Mouse (Mus musculus) limb, embryonic 11.5 days (tissue): ENCODE measurements around the gene Acsl1. TPM values are rescaled to one million over a fixed set of nuclear protein-coding genes. Genes with fewer than 3 reads are reported as not detected.

Source experiments
- ATAC-seq: fragments of 200-750 bp; cut with Nextera tagmentation; 2 replicates; pipeline ENCODE4 v1.8.0; 2017; ENCODE audit warnings: low read depth; ENCODE audit not compliant: insufficient number of reproducible peaks, low FRiP score, low TSS enrichment
- DNase-seq: peaks from one replicate; pipeline ENCODE4 v3.0.0-alpha.2; 2015; ENCODE audit warnings: low spot score
- H3K27ac ChIP-seq: fragments of 300-500 bp; sonication (generic); replicated peaks from 2 replicates; pipeline ENCODE4 v1.5.1; 2014; ENCODE audit warnings: low read depth, mild to moderate bottlenecking, low read length
- H3K27me3 ChIP-seq: fragments of 300-500 bp; sonication (generic); 2 replicates; pipeline ENCODE4 v1.6.1; 2014; ENCODE audit warnings: mild to moderate bottlenecking, low read length, mixed read lengths; ENCODE audit not compliant: control insufficient read depth, insufficient read depth
- H3K36me3 ChIP-seq: fragments of 300-500 bp; sonication (generic); 2 replicates; pipeline ENCODE4 v1.6.1; 2014; ENCODE audit warnings: mild to moderate bottlenecking, low read length, moderate library complexity, mixed read lengths; ENCODE audit not compliant: control insufficient read depth, insufficient read depth
- H3K4me1 ChIP-seq: fragments of 300-500 bp; sonication (generic); 2 replicates; pipeline ENCODE4 v1.6.1; 2014; ENCODE audit warnings: low read length, mixed read lengths; ENCODE audit not compliant: control insufficient read depth, insufficient read depth
- H3K4me2 ChIP-seq: fragments of 300-500 bp; sonication (generic); 2 replicates; pipeline ENCODE4 v1.6.1; 2014; ENCODE audit warnings: low read depth, mild to moderate bottlenecking, moderate library complexity; ENCODE audit not compliant: severe bottlenecking
- H3K4me3 ChIP-seq: fragments of 300-500 bp; sonication (generic); 2 replicates; pipeline ENCODE4 v1.5.1; 2014; ENCODE audit warnings: low read depth, low read length
- H3K9ac ChIP-seq: fragments of 300-500 bp; sonication (generic); 2 replicates; pipeline ENCODE4 v1.6.1; 2014; ENCODE audit warnings: mild to moderate bottlenecking, low read length
- H3K9me3 ChIP-seq: fragments of 300-500 bp; sonication (generic); 2 replicates; pipeline ENCODE4 v1.6.1; 2016; ENCODE audit warnings: low read length; ENCODE audit not compliant: control insufficient read depth
- WGBS: fragments of 180-500 bp; shearing (Covaris S2); extraction: QIAGEN DNeasy Blood & Tissue Kit; methylation state at CpG from one replicate; pipeline ENCODE4 v1.1.7; 2014; 5-methylcytosine and 5-hydroxymethylcytosine counted together
- polyA plus RNA-seq: library from polyadenylated mRNA; unstranded; fragments of >200 nt; fragmentation: Nextera tagmentation; extraction: Ambion mirVana; gene quantifications from 2 replicates; pipeline ENCODE4 v1.2.1, GENCODE M21; 2014

The Acsl1 gene
- polyA plus RNA-seq, 1 experiment from 2014 or later: 6.9 TPM

DNA sequence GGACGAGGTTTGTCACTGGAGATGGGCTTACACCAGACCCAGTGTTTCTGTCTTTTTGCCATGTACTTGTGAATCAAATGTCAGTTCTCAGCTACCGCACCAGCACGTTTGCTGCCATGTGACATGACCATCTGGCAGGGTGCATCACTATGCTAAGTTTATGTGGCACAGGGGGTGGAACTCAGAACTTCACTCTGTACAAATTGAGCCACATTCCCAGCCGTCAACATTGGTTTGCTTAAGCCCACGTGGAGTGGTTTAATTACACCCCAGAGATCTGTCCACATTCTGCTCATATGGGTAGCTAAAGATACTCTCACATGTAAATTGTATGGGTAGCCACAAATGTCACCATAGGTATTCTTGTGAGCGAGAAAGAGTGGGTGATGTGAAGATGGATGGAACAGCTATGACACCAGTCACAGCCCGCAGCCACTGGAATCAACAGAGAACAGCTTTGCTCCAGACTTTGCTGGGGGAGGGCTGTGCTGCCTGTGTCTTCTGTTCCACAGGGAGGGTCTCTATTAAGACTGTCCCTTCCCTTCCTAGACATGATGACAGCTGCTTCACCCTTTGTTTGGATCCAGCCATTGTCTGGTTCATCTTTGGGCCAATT, 96.2 kb downstream of the Acsl1 start:
- Histone ChIP-seq H3K4me3 (no peak overlapping the region), H3K4me2 (no peak overlapping the region), H3K9me3 (no peaks in the 10 kb centered on the region), H3K4me1 (no peaks in the 10 kb centered on the region), H3K9ac (no peak overlapping the region), H3K27ac (no peak overlapping the region), H3K36me3 (0 out of 2 replicates have a peak, but pooled peaks cover 2% of the 10 kb centered on the region), H3K27me3 (no peaks in the 10 kb centered on the region)
- ATAC-seq (no peak), DNase-seq (no peak)
- whole genome bisulfite sequencing: 88% methylated on average over 7 of the region's 7 CpGs

DNA sequence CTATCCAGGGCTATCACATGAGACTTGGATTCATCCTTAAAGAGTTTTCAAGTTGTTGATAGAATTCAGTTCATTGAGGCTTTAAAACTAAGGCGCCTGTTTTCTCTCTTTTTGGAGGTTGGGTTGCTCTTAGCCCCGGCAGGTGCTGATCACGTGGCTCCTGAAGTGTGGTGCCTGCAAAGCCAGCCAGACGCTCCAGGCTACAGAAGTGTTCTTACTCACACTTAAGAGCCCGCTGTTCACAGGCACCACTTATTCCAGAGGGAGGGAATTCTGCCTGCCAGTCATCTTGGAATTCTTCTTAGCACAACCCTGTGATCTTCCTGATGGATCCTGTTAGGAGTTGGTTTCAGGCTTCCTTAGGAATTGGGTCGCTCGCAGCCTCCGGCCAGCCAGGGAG, 97.1 kb downstream of the Acsl1 start:
- H3K4me3 ChIP-seq: no peak overlapping the region
- DNase-seq (no peak), ATAC-seq (no peak)
- no peaks in the 10 kb centered on the region for H3K9me3 ChIP-seq
- H3K36me3 ChIP-seq: no peaks in the 10 kb centered on the region
- no peak overlapping the region for H3K27ac ChIP-seq
- 78% methylated on average over 8 of the region's 8 CpGs for WGBS
- no peak overlapping the region for H3K4me2 ChIP-seq
- no peaks in the 10 kb centered on the region for H3K4me1 ChIP-seq
- H3K9ac ChIP-seq: no peak overlapping the region
- no peaks in the 10 kb centered on the region for H3K27me3 ChIP-seq

DNA sequence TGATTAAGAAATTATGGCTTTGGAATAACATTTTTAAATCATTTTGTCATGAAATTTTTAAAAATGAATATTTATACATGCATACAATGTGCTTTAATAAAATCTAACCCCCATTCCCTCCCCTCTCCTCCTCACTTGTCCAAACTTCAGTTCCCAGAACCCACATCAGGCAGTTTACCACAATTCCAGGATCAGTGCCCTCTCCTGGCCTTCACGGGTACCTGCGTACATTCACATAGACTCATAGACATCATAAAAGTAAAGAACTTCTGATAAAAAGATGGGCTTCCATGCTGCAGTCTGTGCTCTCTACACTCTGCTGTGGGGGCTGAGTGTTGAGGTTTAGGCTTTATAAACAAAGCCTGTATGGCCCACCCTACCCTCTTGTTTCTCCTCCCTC, 98.1 kb downstream of the Acsl1 start:
- Histone ChIP-seq H3K4me1 (no peaks in the 10 kb centered on the region), H3K9me3 (no peaks in the 10 kb centered on the region), H3K27ac (no peak overlapping the region), H3K27me3 (no peaks in the 10 kb centered on the region), H3K9ac (no peak overlapping the region), H3K36me3 (no peaks in the 10 kb centered on the region), H3K4me2 (no peak overlapping the region), H3K4me3 (no peak overlapping the region)
- ATAC-seq: no peak
- DNase-seq: no peak
- WGBS: 77% methylated on average over 2 of the region's 2 CpGs

DNA sequence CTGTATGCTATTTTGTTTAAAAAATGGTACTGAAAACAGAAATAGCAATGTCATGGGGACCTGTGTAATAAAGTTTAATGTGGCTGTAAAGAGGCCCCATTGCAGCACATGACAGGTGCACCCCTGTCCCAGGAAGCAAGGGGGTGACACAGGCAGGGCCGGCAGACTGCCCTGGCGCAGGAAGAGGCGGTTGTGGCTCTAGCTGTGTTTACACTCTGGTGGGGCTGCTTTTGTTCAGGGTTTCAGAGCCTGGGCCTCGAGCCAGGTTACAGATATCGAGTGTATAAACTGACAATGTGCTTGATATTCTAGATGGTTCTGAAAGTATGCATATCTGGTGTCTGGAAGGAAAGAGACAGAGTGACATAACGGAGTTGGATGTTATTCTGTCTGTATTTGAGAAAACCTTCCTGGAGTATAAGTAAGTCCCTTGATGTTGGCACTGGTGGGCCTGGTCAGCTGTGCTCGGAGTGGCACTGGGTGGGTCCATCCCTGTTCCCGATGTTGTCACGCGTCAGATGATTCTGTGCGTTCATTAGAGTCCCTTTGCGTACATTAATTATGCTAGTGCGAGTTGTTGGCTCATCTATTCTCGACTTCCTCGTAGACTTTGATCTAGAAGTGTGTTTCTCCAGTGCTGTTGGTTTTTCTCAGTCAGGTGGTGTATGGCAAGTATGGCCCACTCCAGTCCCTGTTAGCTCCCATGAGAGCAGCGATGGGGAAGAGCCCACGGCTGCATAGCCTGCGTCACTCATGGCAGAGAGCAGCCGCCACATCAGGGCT, 99.0 kb downstream of the Acsl1 start:
- H3K36me3 ChIP-seq: no peaks in the 10 kb centered on the region

DNA sequence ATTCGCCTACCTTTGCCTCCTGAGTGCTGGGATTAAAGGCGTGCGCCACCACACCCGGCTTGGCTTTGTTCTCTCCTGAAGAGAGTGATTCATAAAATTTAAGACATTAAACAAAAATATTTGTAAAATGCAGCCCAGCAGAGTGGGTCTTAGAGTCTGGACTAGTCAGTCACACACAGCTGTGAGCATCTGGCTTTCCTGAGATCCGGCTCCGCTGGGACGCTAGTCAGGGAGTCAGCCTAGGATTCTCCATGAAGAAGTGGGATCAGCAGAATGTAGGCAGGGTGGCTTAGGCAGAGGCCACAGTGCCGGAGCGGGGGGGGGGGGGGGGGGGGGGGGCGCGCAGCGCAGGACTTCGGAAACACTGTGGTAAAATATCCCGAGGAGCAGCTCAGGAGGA, 99.8 kb downstream of the Acsl1 start:
- 95% methylated on average over 9 of the region's 14 CpGs for WGBS
- ATAC-seq: no peak
- H3K9me3 ChIP-seq: no peaks in the 10 kb centered on the region
- no peaks in the 10 kb centered on the region for H3K4me1 ChIP-seq
- no peaks in the 10 kb centered on the region for H3K27me3 ChIP-seq
- no peak overlapping the region for H3K27ac ChIP-seq
- H3K4me2 ChIP-seq: no peak overlapping the region
- H3K9ac ChIP-seq: no peak overlapping the region
- no peak for DNase-seq
- no peak overlapping the region for H3K4me3 ChIP-seq
- H3K36me3 ChIP-seq: no peaks in the 10 kb centered on the region

More for the DNA sequence above, 99.0 kb downstream of the Acsl1 start:
- H3K4me2 ChIP-seq: no peak overlapping the region
- WGBS: 90% methylated on average over 19 of the region's 19 CpGs
- no peak overlapping the region for H3K9ac ChIP-seq
- no peak overlapping the region for H3K4me3 ChIP-seq
- no peak for ATAC-seq
- no peaks in the 10 kb centered on the region for H3K4me1 ChIP-seq
- no peaks in the 10 kb centered on the region for H3K9me3 ChIP-seq
- no peaks in the 10 kb centered on the region for H3K27me3 ChIP-seq
- H3K27ac ChIP-seq: no peak overlapping the region
- DNase-seq: no peak

DNA sequence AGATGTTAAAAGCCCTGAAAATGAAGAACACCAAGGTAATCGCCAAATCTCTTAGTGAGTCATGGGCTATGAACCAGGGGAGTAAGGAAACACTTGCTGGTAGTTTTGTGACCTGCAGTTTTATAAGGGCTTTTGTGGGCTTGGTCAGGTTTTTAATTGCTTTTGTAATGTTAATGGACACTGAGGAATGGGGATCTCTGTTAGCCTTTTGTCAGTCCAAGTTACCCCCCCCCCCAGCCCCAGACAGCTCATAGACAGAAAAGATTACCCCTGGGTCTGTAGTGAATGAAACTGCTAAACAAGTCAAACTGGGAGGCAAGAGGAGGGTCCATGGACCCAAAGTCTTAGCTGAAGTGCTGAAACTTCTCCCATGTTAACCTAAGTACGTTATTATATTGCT, 102.6 kb downstream of the Acsl1 start:
- H3K4me1 ChIP-seq: no peaks in the 10 kb centered on the region
- ATAC-seq (no peak), DNase-seq (no peak)
- no peak overlapping the region for H3K9ac ChIP-seq
- no peak overlapping the region for H3K4me2 ChIP-seq
- WGBS: 82% methylated on average over 2 of the region's 2 CpGs
- H3K9me3 ChIP-seq: no peaks in the 10 kb centered on the region
- H3K27me3 ChIP-seq: no peaks in the 10 kb centered on the region
- peaks cover 7% of the 10 kb centered on the region; the same call in 1 of the 2 replicates for H3K36me3 ChIP-seq
- no peak overlapping the region for H3K4me3 ChIP-seq
- no peak overlapping the region for H3K27ac ChIP-seq

DNA sequence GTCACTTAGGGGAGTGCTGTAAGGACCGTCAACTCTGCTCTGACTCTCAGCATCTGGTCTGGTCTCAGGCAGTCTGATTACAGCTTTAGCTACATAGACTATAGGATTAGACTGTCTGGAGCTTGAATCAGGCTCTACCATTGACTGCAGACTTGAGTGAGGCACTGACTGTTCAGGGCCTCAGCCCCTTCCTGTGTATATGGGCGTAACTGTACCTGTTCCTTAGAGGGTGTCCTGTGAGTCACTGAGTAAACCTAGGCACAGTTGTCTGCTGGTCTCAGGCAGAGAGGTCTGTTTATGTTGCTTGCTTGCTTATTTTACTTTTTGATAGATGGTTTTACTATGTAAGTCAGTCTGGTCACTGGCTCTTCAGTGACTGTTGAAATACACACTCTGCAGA, 103.1 kb downstream of the Acsl1 start:
- DNase-seq (no peak), ATAC-seq (no peak)
- H3K9me3 ChIP-seq: no peaks in the 10 kb centered on the region
- no peak overlapping the region for H3K27ac ChIP-seq
- H3K36me3 ChIP-seq: peaks cover 8% of the 10 kb centered on the region; the same call in 1 of the 2 replicates
- H3K4me3 ChIP-seq: no peak overlapping the region
- no peaks in the 10 kb centered on the region for H3K27me3 ChIP-seq
- H3K9ac ChIP-seq: no peak overlapping the region
- H3K4me1 ChIP-seq: no peaks in the 10 kb centered on the region
- WGBS: 93% methylated on average over 2 of the region's 2 CpGs
- no peak overlapping the region for H3K4me2 ChIP-seq

DNA sequence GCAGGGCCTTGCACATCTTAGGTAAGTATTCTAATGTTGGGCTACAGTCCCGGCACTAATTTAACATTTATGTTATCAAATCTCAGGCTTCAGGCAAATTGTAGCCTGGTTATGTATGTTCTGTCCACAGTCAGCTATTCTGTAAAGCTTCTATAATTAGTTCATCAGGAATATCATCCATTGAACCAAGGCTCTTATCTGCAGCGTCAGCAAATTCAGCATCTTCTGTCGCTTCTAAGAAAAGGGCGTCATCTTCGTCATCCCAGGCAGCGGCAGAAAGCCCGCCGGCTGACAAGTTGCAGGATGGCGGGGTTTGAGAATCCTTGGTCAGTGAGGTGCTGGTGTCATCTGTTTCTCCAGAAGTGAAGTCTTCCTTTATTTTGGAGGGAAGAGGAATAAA, 108.0 kb downstream of the Acsl1 start:
- no peaks in the 10 kb centered on the region for H3K9me3 ChIP-seq
- H3K36me3 ChIP-seq: peaks cover 13% of the 10 kb centered on the region
- no peaks in the 10 kb centered on the region for H3K27me3 ChIP-seq
- H3K27ac ChIP-seq: no peak overlapping the region
- 93% methylated on average over 9 of the region's 9 CpGs for WGBS
- no peaks in the 10 kb centered on the region for H3K4me1 ChIP-seq
- ATAC-seq: no peak
- H3K9ac ChIP-seq: no peak overlapping the region
- DNase-seq: no peak
- H3K4me3 ChIP-seq: no peak overlapping the region
- no peak overlapping the region for H3K4me2 ChIP-seq
